Mouse (Mus musculus): ENCODE data around the gene Wars. TPM values are rescaled to one million over a fixed set of nuclear protein-coding genes. Genes with fewer than 3 reads are reported as not detected.

Wars gene
- polyA plus RNA-seq, 1 experiment = 487 TPM

GRCm38 (mm10) chr12:108909846-108910433 lies 16.0 kb upstream of the Wars start:
- DNase-seq (ENCODE audit: low read depth) = no peak

- DNase-seq (ENCODE audit: low read depth) = no peak
Observed at GRCm38 (mm10) chr12:108906398-108906797, 12.4 kb upstream of the Wars start.

GRCm38 (mm10) chr12:108905620-108906302 lies 11.8 kb upstream of the Wars start:
- no peak for DNase-seq (ENCODE audit: low read depth)

- DNase-seq (ENCODE audit: low read depth) = no peak
Observed at GRCm38 (mm10) chr12:108904276-108904653, 10.3 kb upstream of the Wars start.

- no peak for DNase-seq (ENCODE audit: low read depth)
Observed at GRCm38 (mm10) chr12:108903600-108904275, 9.8 kb upstream of the Wars start.

GRCm38 (mm10) chr12:108902940-108903339 lies 9.0 kb upstream of the Wars start:
- DNase-seq (ENCODE audit: low read depth) = no peak

GRCm38 (mm10) chr12:108901346-108901745 lies 7.4 kb upstream of the Wars start:
- no peak for DNase-seq (ENCODE audit: low read depth)

GRCm38 (mm10) chr12:108896006-108896405 lies 2.0 kb upstream of the Wars start:
- no peak for DNase-seq (ENCODE audit: low read depth)

- DNase-seq (ENCODE audit: low read depth) = no peak
Observed at GRCm38 (mm10) chr12:108894432-108894816, 450 bp upstream of the Wars start.

GRCm38 (mm10) chr12:108892989-108893714 lies 822 bp downstream of the Wars start, which contains the start of gene Wdr25:
Wdr25 (plus strand) TSS chr12:108893631.
- DNase-seq (ENCODE audit: low read depth) = no peak

- no peak for DNase-seq (ENCODE audit: low read depth)
Observed at GRCm38 (mm10) chr12:108888632-108889031, 5.3 kb downstream of the Wars start.

- DNase-seq (ENCODE audit: low read depth) = no peak
Observed at GRCm38 (mm10) chr12:108887077-108887476, 6.9 kb downstream of the Wars start.

- no peak for DNase-seq (ENCODE audit: low read depth)
Observed at GRCm38 (mm10) chr12:108885906-108886305, 8.1 kb downstream of the Wars start.

GRCm38 (mm10) chr12:108882776-108883175 lies 11.2 kb downstream of the Wars start:
- no peak for DNase-seq (ENCODE audit: low read depth)

GRCm38 (mm10) chr12:108881192-108881591 lies 12.8 kb downstream of the Wars start:
- DNase-seq (ENCODE audit: low read depth) = no peak

- DNase-seq (ENCODE audit: low read depth) = no peak
Observed at GRCm38 (mm10) chr12:108880606-108881005, 13.4 kb downstream of the Wars start.

- DNase-seq (ENCODE audit: low read depth) = no peak
Observed at GRCm38 (mm10) chr12:108879138-108879537, 14.8 kb downstream of the Wars start.

- no peak for DNase-seq (ENCODE audit: low read depth)
Observed at GRCm38 (mm10) chr12:108873122-108873521, 20.9 kb downstream of the Wars start.

GRCm38 (mm10) chr12:108869575-108869974 lies 24.4 kb downstream of the Wars start:
- no peak for DNase-seq (ENCODE audit: low read depth)

- no peak for DNase-seq (ENCODE audit: low read depth)
Observed at GRCm38 (mm10) chr12:108865007-108865494, 28.9 kb downstream of the Wars start.

- DNase-seq (ENCODE audit: low read depth) = no peak
Observed at GRCm38 (mm10) chr12:108858486-108858885, 35.5 kb downstream of the Wars start.

- DNase-seq (ENCODE audit: low read depth) = no peak
Observed at GRCm38 (mm10) chr12:108857589-108858184, 36.3 kb downstream of the Wars start.
